Mouse (Mus musculus) thymus, adult 2 months (tissue): Measurements from ENCODE around the gene 5730522E02Rik. TPM values are rescaled to one million over a fixed set of nuclear protein-coding genes. Genes with fewer than 3 reads are reported as not detected.

Source experiments
- DNase-seq: peaks from one replicate; pipeline ENCODE4 v3.0.0; 2021
- H3K27ac ChIP-seq: fragments of 200-500 bp; 2 replicates; pipeline ENCODE4 v1.5.1; 2012; ENCODE audit warnings: low read length, control low read depth; ENCODE audit not compliant: control insufficient read depth, insufficient read depth
- H3K27me3 ChIP-seq: fragments of 200-500 bp; 2 replicates; pipeline ENCODE4 v1.6.1; 2012; ENCODE audit warnings: mild to moderate bottlenecking, low read length, moderate library complexity, mixed read lengths; ENCODE audit not compliant: control insufficient read depth, insufficient read depth
- H3K36me3 ChIP-seq: fragments of 200-500 bp; 2 replicates; pipeline ENCODE4 v1.6.1; 2012; ENCODE audit warnings: mild to moderate bottlenecking, low read length, moderate library complexity; ENCODE audit not compliant: control insufficient read depth, insufficient read depth
- H3K4me1 ChIP-seq: fragments of 200-500 bp; replicated peaks from 2 replicates; pipeline ENCODE4 v1.6.1; 2012; ENCODE audit warnings: low read length; ENCODE audit not compliant: control insufficient read depth, insufficient read depth
- H3K4me3 ChIP-seq: fragments of 200-500 bp; 2 replicates; pipeline ENCODE4 v1.5.1; 2012; ENCODE audit warnings: mild to moderate bottlenecking, low read length, control low read depth, moderate library complexity; ENCODE audit not compliant: control insufficient read depth, insufficient read depth
- CTCF ChIP-seq: fragments of 200-500 bp; IDR thresholded peaks from 2 replicates; pipeline ENCODE4 v1.5.1; 2012; ENCODE audit warnings: mild to moderate bottlenecking, control low read depth, low read length, moderate library complexity, borderline replicate concordance; ENCODE audit not compliant: control insufficient read depth, poor library complexity, insufficient read depth; ENCODE audit errors: extremely low read depth
- POLR2A ChIP-seq: fragments of 200-500 bp; IDR thresholded peaks from 2 replicates; pipeline ENCODE4 v1.6.1; 2012; ENCODE audit warnings: mild to moderate bottlenecking, low read length, control low read depth, moderate library complexity; ENCODE audit not compliant: control insufficient read depth, poor library complexity, insufficient read depth; ENCODE audit errors: extremely low read depth
- WGBS: fragments of 180-500 bp; shearing (Covaris S2); methylation state at CpG from one replicate; pipeline ENCODE4 v1.1.7; 2018; 5-methylcytosine and 5-hydroxymethylcytosine counted together
- polyA plus RNA-seq: library from polyadenylated mRNA; depleted of rRNA; stranded (reverse); fragments of >200 nt; gene quantifications from 2 replicates; pipeline ENCODE4 v1.2.3, GENCODE M21; 2012

5730522E02Rik gene
- polyA plus RNA-seq, 1 experiment, result 0.23 TPM

- H3K27ac ChIP-seq, result no peak overlapping the region
- no peak overlapping the region for H3K4me3 ChIP-seq
- DNase-seq, result no peak
- no peaks in the 10 kb centered on the region for H3K4me1 ChIP-seq
- TF ChIP-seq POLR2A (no peak), CTCF (no peak)
- no peaks in the 10 kb centered on the region for H3K27me3 ChIP-seq
- no peaks in the 10 kb centered on the region for H3K36me3 ChIP-seq
- 92% methylated on average over 5 of the region's 5 CpGs for WGBS
Measured at GRCm38 (mm10) chr11:25696168-25696567, 514.4 kb downstream of the 5730522E02Rik start.

GRCm38 (mm10) chr11:25684731-25685130 lies 525.8 kb downstream of the 5730522E02Rik start:
- Histone ChIP-seq H3K27ac (no peak overlapping the region), H3K4me1 (no peaks in the 10 kb centered on the region), H3K4me3 (no peak overlapping the region), H3K27me3 (no peaks in the 10 kb centered on the region), H3K36me3 (no peaks in the 10 kb centered on the region)
- WGBS, result 90% methylated on average over 4 of the region's 4 CpGs
- TF ChIP-seq POLR2A, result no peak
- no peak for TF ChIP-seq CTCF
- DNase-seq, result no peak

- no peak for DNase-seq
- Histone ChIP-seq H3K27ac (no peak overlapping the region), H3K36me3 (no peaks in the 10 kb centered on the region), H3K27me3 (no peaks in the 10 kb centered on the region), H3K4me1 (no peaks in the 10 kb centered on the region), H3K4me3 (no peak overlapping the region)
- TF ChIP-seq CTCF (no peak), POLR2A (no peak)
- 86% methylated on average over 1 of the region's 1 CpGs for WGBS
Measured at GRCm38 (mm10) chr11:25679856-25680255, 530.7 kb downstream of the 5730522E02Rik start.

- Histone ChIP-seq H3K4me3 (no peak overlapping the region), H3K27ac (no peak overlapping the region), H3K27me3 (no peaks in the 10 kb centered on the region), H3K4me1 (no peaks in the 10 kb centered on the region), H3K36me3 (no peaks in the 10 kb centered on the region)
- over 99% methylated on average over 3 of the region's 3 CpGs for WGBS
- TF ChIP-seq CTCF (no peak), POLR2A (no peak)
- no peak for DNase-seq
Measured at GRCm38 (mm10) chr11:25674194-25674593, 536.4 kb downstream of the 5730522E02Rik start.

- H3K4me3 ChIP-seq, result no peak overlapping the region
- H3K36me3 ChIP-seq, result no peaks in the 10 kb centered on the region
- TF ChIP-seq POLR2A, result no peak
- no peak for TF ChIP-seq CTCF
- H3K27me3 ChIP-seq, result no peaks in the 10 kb centered on the region
- DNase-seq, result no peak
- WGBS, result 92% methylated on average over 4 of the region's 4 CpGs
- no peak overlapping the region for H3K27ac ChIP-seq
- H3K4me1 ChIP-seq, result no peaks in the 10 kb centered on the region
Measured at GRCm38 (mm10) chr11:25670018-25670417, 540.5 kb downstream of the 5730522E02Rik start.

GRCm38 (mm10) chr11:25664562-25665104 lies 545.9 kb downstream of the 5730522E02Rik start:
- no peaks in the 10 kb centered on the region for H3K27me3 ChIP-seq
- H3K36me3 ChIP-seq, result no peaks in the 10 kb centered on the region
- no peak overlapping the region for H3K4me3 ChIP-seq
- DNase-seq, result no peak
- WGBS, result 89% methylated on average over 3 of the region's 3 CpGs
- TF ChIP-seq CTCF, result no peak
- TF ChIP-seq POLR2A, result no peak
- no peaks in the 10 kb centered on the region for H3K4me1 ChIP-seq
- H3K27ac ChIP-seq, result no peak overlapping the region

GRCm38 (mm10) chr11:25646282-25646681 lies 564.3 kb downstream of the 5730522E02Rik start:
- Histone ChIP-seq H3K36me3 (no peaks in the 10 kb centered on the region), H3K4me1 (no peaks in the 10 kb centered on the region), H3K4me3 (no peak overlapping the region), H3K27ac (no peak overlapping the region), H3K27me3 (no peaks in the 10 kb centered on the region)
- WGBS, result 92% methylated on average over 5 of the region's 5 CpGs
- no peak for DNase-seq
- no peak for TF ChIP-seq POLR2A
- TF ChIP-seq CTCF, result no peak
